Mouse (Mus musculus) heart, adult 9 months (tissue): ENCODE measurements at regions not wholly inside any gene's neighbourhood (a gene's known extent, or its start where the extent isn't known, plus 50 kb on each side); places are given as distances from the start of the nearest gene placed in this dataset.

Source experiments
- DNase-seq, 2 experiments: peaks; one replicate each; pipeline ENCODE4 v3.0.0; 2022; ENCODE audit warnings: low spot score in 2 of 2

DNA sequence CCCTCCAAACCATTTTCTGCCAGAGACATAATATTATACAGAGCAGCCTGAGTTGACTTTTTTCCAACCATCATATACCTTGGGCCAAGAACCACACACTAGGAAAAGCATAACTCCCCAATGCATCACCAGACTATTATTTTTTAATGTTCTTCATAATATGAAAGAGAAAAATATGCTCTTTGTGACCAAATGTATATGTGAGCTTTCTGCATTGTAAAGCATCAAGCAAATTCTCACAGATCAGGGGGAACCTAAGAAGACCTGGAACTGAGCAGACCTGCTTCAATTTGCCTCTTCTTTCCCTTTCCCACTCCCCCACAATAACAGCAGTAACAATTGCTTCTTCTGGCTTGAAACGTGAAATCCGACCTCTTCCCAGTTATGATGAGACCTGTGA, 407.6 kb downstream of the Atp6ap1l start:
- no peak for DNase-seq

DNA sequence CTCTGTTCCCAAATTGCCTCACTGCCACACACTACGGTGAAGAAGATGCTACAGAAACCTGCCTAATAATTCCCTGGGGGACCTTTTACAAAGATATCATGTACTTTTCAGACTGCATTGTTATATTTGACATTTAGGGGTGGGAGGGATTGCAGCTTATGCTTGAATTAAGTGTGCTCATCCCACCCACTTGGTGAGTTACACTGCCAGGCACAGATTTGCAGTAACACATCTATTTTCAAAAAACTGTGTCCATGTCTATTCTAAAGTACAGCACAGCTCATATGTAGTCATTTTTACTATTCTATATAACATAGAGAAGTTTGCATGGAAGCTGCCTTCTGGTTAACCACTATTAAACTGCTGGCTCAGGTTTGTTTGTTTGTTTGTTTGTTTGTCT, 404.3 kb upstream of the Xrcc4 start:
- DNase-seq: no peak

GRCm38 (mm10) chr13:90490991-90491951, 401.9 kb upstream of the Xrcc4 start:
- no peak for DNase-seq

- no peak for DNase-seq
These were observed 391.1 kb upstream of the Xrcc4 start for GRCm38 (mm10) chr13:90480484-90480883.

- no peak for DNase-seq
These were observed 387.5 kb upstream of the Xrcc4 start for GRCm38 (mm10) chr13:90476880-90477279.

DNA sequence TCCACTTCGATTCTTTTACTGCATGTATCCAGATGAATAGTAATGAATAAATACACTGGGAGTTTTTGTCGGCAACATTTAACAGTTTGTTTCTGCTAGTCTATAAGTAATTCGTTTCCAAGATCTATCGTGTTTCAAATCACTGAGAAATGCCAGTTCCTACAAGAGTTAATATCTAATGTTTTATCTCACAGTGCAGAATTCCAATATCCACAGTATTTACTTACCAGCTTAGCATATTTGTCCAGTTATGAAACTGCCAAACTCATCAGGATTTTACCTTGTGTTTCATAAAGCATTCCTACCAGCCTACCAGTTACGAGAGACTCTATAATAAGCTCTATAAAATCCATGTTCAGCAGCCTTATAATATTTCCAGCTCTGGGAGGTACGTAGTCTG, 385.1 kb upstream of the Xrcc4 start:
- no peak for DNase-seq

- DNase-seq: no peak
These were observed 384.6 kb upstream of the Xrcc4 start for GRCm38 (mm10) chr13:90474053-90474452.

DNA sequence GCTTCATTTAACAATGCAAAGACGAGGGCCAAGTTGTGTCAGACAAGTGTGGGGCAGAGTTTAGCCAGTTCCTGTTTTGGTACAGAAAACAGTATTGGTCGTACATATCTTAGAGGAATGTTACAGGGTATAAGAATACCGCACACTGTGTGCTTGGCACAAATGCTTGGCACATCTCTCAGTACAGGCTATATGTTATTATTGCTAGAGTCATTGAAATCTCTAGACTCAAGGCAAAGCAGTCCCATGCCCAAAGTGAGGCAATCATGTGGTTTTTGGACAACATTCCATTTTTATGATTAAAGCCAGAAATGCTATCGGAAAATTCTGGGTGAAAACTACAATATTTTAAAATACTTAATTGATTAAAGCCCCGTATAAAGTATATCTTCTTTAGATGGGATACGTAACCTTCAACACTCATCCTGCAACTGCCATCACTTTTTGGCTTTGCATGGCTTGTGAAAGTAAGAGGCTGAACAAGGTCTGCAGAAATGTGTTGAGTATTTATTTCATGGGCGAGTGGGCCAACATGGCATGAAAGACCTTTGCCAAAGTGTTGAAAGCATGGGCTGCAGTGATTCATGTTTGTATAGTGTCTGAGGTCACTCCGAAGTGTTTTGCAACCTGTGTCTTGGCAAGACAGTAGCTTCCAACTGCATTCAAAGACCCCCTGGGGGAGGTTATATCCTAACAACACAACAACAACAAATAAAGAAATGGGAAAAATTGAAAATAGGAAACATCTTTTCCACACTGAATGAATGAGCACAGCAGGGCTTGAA, 383.8 kb upstream of the Xrcc4 start:
- DNase-seq: no peak

- DNase-seq: no peak
These were observed 376.7 kb upstream of the Xrcc4 start for GRCm38 (mm10) chr13:90466096-90466495.

GRCm38 (mm10) chr13:90464051-90464450, 374.6 kb upstream of the Xrcc4 start:
- peak; percentile 1 to 11 for DNase-seq

GRCm38 (mm10) chr13:90463381-90463780, 374.0 kb upstream of the Xrcc4 start:
- DNase-seq: no peak

DNA sequence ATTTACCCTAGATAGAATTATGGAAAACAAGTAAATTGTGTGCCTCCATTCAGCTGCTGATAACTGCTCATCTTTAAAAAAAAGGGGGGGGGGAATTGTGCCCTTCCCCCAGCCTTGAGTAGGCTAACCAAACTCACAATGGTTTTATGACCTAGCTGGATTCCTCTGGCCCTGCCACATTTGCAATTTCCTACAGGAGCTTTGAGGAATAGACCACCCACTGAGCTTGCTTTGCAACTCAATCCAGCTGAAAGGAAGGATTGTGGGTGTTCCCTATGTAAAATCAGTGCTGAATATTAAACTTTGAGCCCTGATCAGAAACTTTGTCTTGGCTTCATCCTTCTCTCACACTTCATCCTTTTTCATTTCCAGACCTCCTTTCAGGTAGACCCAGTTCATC, 365.2 kb upstream of the Xrcc4 start:
- DNase-seq: no peak

DNA sequence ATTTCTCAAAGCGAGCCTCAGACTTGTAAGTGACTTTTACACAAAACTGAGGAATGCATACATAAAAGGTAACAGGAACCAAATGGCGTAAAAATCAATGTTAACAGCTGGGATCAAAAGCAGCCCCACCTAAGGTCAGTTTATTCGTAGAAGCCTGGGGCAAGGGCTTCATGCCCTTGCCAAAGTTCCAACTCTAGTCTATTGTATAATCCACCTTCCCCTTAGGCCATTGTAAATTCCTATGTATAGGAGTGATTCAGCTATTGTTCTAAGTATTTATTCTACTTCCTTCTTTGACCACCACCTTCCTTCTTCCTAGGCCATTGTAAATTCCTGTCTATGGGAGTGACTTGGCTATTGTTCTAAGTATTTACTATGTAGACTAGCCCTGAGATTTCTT, 337.5 kb upstream of the Xrcc4 start:
- no peak for DNase-seq

DNA sequence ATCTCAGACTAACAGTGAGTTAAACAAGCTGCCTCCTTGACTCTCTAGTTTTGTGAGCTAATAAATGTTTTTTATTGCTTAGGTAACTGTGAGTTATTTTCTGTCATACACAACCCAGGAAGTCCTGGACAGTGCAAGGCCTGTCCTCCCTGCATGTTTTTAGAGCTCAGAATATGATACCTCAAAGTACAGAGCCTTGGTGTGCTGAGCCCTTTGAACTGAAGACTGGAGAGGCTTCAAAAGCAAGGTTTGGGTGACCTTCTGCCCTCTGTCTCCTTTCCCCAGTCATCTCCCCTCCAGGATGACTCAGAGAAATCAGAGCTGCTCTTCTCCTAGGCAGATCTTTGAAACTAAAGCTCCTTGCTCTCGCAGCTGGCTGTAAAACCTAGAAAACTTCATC, 336.0 kb upstream of the Xrcc4 start:
- DNase-seq: no peak

- DNase-seq: no peak
These were observed 335.1 kb upstream of the Xrcc4 start for GRCm38 (mm10) chr13:90424541-90424940.

DNA sequence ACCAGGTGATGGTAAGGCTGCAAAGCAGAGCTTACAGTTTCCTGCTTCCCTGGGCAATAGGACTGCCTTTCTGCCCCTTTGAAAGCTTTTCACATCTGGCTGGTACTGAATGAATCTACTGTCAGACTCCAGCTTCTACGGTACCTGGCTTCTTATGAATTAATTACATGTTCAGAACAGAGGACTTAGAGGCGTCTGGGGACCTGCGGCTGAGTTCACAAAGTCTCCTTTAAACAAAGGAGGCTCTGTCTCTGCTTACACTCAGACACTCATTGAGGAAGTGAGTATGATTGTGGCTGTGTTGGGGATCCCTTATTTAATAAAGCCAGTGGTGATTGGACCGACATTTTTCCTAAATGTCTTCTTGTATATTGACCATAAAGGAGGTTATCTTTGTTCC, 331.6 kb upstream of the Xrcc4 start:
- no peak for DNase-seq

DNA sequence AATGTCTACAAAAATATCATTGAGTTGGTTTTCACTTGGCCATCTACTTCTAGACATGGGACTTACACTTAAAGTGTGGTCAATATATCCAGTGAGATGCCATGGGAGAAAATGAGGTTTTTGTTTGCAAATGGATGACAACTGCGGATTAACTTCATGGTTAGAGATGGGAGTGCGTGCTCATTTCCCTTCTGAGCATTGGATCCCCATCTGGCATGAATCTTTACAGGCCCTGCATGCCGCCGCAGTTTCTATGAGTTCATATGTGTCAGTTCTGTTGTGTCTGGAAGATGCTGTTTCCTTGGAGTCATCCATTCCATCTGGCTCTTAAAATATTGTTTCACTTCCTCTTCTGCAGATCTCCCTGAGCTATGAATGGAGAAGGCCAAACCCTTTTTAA, 315.0 kb upstream of the Xrcc4 start:
- DNase-seq: no peak

GRCm38 (mm10) chr13:90402061-90402460, 312.7 kb upstream of the Xrcc4 start:
- no peak for DNase-seq

- DNase-seq: no peak
These were observed 312.1 kb upstream of the Xrcc4 start for GRCm38 (mm10) chr13:90401496-90401895.

DNA sequence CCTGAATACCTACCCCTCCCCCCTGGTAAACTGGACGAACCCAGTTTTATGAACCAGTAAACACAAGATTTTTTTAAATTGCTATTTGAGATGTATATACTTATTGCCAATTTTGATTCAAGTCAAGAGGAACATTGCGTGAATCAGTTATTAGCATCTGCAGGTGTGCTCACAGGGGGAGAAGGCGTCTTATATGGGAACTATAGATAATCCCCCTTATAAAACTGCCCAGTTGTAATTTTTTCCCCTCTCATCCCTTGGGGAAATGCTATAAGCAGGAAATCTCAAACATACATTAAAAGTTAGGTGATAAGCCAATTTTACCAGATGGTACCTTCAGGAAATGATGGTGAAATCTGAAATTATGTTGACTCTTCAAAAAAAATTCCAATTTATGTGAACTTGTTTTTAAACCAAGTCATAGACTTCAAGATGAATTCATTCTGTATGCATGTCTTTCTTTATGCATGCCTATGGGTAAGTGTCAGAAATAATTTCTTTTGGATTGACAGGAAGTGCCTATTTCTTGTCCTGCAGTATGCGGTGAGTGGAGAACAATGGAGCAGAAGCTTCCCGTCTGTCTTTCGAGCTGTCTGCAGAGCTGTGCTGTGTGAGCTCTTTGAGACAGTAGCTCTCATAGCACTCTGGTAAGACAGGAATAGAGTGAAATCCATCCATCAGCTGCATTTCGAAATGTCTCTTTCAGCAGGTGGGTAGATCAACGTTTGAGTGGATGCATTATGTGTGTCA, 306.0 kb upstream of the Xrcc4 start:
- no peak for DNase-seq

GRCm38 (mm10) chr13:90394815-90395241, 305.4 kb upstream of the Xrcc4 start:
- peak; percentile 44 to 54 for DNase-seq

- no peak for DNase-seq
These were observed 303.0 kb upstream of the Xrcc4 start for GRCm38 (mm10) chr13:90392415-90392814.
